Mouse (Mus musculus) limb, embryonic 11.5 days (tissue): ENCODE data around the gene Atg7. TPM values are rescaled to one million over a fixed set of nuclear protein-coding genes. Genes with fewer than 3 reads are reported as not detected.

ENCODE experiments used
- ATAC-seq: fragments of 200-750 bp; cut with Nextera tagmentation; 2 replicates; pipeline ENCODE4 v1.8.0; 2017; ENCODE audit warnings: low read depth; ENCODE audit not compliant: insufficient number of reproducible peaks, low FRiP score, low TSS enrichment
- DNase-seq: peaks from one replicate; pipeline ENCODE4 v3.0.0-alpha.2; 2015; ENCODE audit warnings: low spot score
- H3K27ac ChIP-seq: fragments of 300-500 bp; sonication (generic); replicated peaks from 2 replicates; pipeline ENCODE4 v1.5.1; 2014; ENCODE audit warnings: low read depth, mild to moderate bottlenecking, low read length
- H3K27me3 ChIP-seq: fragments of 300-500 bp; sonication (generic); 2 replicates; pipeline ENCODE4 v1.6.1; 2014; ENCODE audit warnings: mild to moderate bottlenecking, low read length, mixed read lengths; ENCODE audit not compliant: control insufficient read depth, insufficient read depth
- H3K36me3 ChIP-seq: fragments of 300-500 bp; sonication (generic); 2 replicates; pipeline ENCODE4 v1.6.1; 2014; ENCODE audit warnings: mild to moderate bottlenecking, low read length, moderate library complexity, mixed read lengths; ENCODE audit not compliant: control insufficient read depth, insufficient read depth
- H3K4me1 ChIP-seq: fragments of 300-500 bp; sonication (generic); 2 replicates; pipeline ENCODE4 v1.6.1; 2014; ENCODE audit warnings: low read length, mixed read lengths; ENCODE audit not compliant: control insufficient read depth, insufficient read depth
- H3K4me2 ChIP-seq: fragments of 300-500 bp; sonication (generic); 2 replicates; pipeline ENCODE4 v1.6.1; 2014; ENCODE audit warnings: low read depth, mild to moderate bottlenecking, moderate library complexity; ENCODE audit not compliant: severe bottlenecking
- H3K4me3 ChIP-seq: fragments of 300-500 bp; sonication (generic); 2 replicates; pipeline ENCODE4 v1.5.1; 2014; ENCODE audit warnings: low read depth, low read length
- H3K9ac ChIP-seq: fragments of 300-500 bp; sonication (generic); 2 replicates; pipeline ENCODE4 v1.6.1; 2014; ENCODE audit warnings: mild to moderate bottlenecking, low read length
- H3K9me3 ChIP-seq: fragments of 300-500 bp; sonication (generic); 2 replicates; pipeline ENCODE4 v1.6.1; 2016; ENCODE audit warnings: low read length; ENCODE audit not compliant: control insufficient read depth
- WGBS: fragments of 180-500 bp; shearing (Covaris S2); extraction: QIAGEN DNeasy Blood & Tissue Kit; methylation state at CpG from one replicate; pipeline ENCODE4 v1.1.7; 2014; 5-methylcytosine and 5-hydroxymethylcytosine counted together
- polyA plus RNA-seq: library from polyadenylated mRNA; unstranded; fragments of >200 nt; fragmentation: Nextera tagmentation; extraction: Ambion mirVana; gene quantifications from 2 replicates; pipeline ENCODE4 v1.2.1, GENCODE M21; 2014

The Atg7 gene
- polyA plus RNA-seq, 1 experiment from 2014 or later: 18.9 TPM

- H3K27me3 ChIP-seq: no peaks in the 10 kb centered on the region
- no peak overlapping the region for H3K4me2 ChIP-seq
- ATAC-seq (no peak), DNase-seq (no peak)
- WGBS: 96% methylated on average over 6 of the region's 6 CpGs
- H3K9ac ChIP-seq: no peak overlapping the region
- H3K9me3 ChIP-seq: no peaks in the 10 kb centered on the region
- no peak overlapping the region for H3K4me3 ChIP-seq
- H3K36me3 ChIP-seq: no peaks in the 10 kb centered on the region
- peaks cover 23% of the 10 kb centered on the region for H3K4me1 ChIP-seq
- H3K27ac ChIP-seq: no peak overlapping the region
Measured at GRCm38 (mm10) chr6:114907459-114907858, 264.6 kb downstream of the Atg7 start.

- no peak overlapping the region for H3K9ac ChIP-seq
- no peaks in the 10 kb centered on the region for H3K27me3 ChIP-seq
- no peak overlapping the region for H3K4me2 ChIP-seq
- H3K9me3 ChIP-seq: no peaks in the 10 kb centered on the region
- WGBS: 90% methylated on average over 7 of the region's 7 CpGs
- H3K27ac ChIP-seq: no peak overlapping the region
- ATAC-seq (no peak), DNase-seq (no peak)
- H3K36me3 ChIP-seq: no peaks in the 10 kb centered on the region
- no peak overlapping the region for H3K4me3 ChIP-seq
- peaks cover 29% of the 10 kb centered on the region for H3K4me1 ChIP-seq
Measured at GRCm38 (mm10) chr6:114909801-114910200, 266.9 kb downstream of the Atg7 start.

Other genes starting within 250 kb of the Atg7 start
- not detected in 2 replicates for gene Hrh1, start 245.2 kb upstream of the Atg7 start, polyA plus RNA-seq